Mouse (Mus musculus): ENCODE measurements around the gene Akap2. TPM values are rescaled to one million over a fixed set of nuclear protein-coding genes. Genes with fewer than 3 reads are reported as not detected.

Gene Akap2
- total RNA-seq, 2 experiments from 2014 or later = 156 to 161 TPM

DNA sequence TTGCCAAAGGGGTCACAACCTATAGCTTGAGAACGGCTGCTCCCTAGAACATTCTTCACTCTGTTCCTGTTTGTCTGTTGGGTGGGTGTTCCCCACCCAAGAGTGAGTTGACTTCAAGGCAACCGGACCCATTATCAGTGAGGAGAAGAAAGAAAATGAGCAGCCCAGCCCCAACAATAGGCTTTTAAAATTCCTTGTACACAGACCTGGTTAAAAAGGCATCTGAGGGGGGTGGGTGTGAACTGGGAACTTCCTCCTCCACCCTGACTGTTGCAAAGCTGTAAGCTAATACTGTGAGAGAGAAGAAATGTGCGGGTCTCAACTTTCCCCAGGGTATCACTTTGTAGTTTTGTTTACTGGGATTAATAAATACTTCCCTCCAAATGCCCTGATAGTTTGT is 77.1 kb downstream of the Akap2 start:
- DNase-seq = no peak

DNA sequence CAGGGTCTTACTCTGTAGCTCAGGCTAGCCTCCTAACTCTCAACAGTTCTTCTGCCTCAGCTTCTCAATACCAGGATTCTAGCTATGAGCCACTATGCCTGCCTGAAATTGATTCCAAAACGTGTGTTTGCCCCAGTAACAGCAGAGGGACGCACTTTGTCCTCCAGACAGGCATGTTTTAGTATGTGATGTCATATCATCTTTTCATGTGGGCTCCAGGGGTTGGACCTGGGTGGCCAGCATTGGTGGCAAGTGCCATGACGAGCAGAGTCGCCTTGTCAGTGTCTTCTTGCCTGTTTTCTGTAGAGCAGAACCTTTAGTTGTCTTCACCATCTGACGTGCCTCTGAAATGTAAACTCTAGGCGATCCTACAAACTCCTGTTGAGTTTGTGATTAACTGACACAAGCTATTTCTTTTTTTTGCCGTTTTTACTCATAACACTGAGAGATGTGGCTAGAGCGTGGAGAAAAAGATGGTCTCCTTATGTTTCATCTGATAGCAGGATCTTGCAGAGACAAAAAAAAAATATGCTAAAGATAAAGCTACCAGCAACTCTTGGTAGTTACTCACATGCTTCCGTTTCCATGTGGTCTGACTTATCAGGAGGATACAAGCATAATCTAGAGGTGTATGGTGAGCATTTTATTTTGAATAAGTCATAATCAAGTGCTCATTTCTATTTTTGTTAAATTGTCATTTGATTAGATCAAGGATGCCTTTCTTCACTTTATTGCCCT is 80.3 kb downstream of the Akap2 start:
- DNase-seq = no peak

DNA sequence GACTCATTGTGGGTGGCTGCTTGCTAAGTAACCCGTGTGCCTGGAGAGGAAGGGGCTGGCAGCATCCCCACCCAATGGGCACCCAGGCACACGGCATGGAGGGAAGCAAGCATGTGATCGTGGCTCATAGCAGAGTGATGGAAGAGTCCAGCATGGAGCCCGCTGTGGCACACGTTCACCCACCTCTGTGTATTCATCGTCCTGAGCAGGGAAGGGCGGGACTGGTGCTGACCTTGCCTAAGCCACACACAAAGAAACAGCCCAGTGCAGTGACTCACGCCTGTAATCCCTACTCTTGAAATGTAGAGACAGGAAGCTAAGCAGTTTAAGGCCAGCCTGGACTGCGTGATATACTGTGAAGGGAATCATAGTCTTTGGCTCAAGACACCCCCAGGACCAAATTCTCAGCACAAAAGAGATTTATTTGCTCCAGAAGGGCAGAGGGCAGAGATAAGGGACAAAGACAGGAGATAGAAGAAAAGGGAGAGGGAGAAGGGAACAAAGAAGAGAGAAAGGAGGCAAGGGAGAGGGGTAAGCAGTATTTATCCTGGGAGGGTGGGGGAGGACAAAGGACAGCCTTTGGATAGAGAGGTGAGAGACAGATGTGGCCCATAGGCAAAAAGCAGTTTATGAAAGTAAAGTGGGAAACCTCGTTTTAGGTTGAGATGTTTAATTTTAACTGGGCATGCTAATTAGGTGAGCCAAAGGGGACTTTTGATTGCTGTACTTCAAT is 81.0 kb downstream of the Akap2 start:
- peak; percentile 74 to 83 for DNase-seq

DNA sequence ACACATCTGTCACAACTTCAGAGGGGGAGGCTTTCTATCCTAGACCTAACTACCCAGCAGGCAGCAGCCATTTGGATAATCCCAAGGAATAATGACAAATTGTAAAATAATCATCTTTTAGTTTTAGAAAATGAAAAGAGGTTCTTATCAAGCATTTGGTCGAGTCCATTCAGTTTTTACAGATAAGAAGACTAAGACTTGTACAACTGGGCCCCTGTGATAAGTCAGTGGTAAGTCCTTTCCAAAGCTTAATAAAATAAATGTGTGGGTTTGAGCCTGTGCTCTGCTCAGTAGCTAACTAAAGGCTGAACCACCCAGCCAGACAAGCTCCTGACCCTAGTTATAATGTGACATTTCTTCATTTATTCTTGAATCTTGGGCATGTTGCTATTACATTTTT is 81.8 kb downstream of the Akap2 start:
- no peak for DNase-seq

DNA sequence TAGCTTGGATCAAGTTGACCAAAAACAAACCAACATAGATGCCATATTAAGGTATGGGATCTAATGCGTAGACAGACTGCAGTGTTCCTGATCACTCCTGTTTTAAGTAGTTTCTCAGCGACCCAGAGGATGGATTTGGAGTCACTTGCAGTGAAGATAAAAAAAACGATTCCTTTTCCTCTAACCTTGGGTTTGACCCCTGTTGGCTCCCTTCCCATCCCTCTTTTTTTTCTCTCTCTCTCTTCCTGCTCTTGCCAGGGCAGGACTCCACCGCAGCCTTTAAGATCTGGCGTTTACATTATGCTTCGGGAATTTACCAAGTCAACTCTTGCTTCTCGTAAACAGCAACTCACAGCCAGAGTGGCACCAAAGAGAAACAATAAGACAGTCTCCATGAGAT is 83.8 kb downstream of the Akap2 start:
- peak in 1 of 2 experiments; percentile 35 for DNase-seq

DNA sequence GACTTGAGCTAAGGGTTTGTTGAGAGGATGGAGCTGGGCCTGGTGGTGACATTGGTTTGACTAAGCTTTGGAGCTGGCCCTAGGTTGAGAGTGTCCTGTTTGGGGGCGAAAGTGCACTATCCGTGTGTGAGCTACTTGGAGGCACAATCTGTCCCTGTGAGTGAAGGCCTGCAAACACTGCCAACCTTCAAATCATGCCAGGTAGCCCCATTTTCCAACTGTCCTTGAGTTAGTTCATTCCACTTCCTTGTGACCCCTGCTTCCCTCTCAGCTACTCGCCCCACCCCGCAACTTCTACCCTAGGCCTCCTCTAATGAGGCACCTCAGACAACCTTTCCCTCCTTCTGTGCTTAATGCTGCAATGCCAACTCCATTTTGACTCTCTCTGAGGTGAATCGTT is 84.5 kb downstream of the Akap2 start:
- DNase-seq = peak in 1 of 2 experiments; percentile 15

DNA sequence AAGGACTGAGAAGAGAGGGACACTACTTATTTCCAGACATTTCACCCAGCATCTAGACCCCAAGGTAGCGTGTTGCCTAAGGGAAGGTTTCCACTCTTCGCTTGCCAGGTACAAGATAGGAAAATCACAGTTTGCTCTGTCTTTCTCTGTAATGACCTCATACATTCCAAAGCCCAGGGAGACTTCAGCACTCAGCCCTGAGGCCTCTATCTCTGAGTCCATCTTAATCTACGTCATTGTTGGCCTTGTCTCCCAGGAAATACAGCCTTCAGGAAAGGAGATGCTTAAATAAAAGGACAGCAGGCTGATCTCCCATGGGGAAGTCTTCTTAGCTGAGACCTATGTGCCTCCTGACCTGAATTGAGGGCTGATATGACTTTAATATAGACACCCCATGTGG is 85.0 kb downstream of the Akap2 start:
- peak in 1 of 2 experiments; percentile 14 for DNase-seq

DNA sequence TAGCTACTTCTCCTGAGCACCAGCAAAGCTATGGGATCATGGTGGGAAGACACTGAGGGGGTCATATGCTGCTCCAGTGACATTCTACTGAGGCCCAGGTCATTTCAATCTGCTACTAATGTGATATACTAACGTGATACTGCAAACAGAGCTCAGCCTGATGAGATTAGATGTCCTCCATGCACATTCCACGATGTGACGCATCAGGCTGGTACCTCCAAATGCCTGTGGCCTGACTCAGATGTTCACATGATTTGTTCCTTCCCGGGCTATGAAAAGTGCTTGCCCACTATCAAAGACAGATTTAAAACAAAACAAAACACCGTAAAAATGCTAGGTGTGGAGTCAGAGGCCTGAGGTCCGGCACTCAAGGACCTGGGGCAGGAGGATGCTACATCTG is 87.4 kb downstream of the Akap2 start:
- peak; percentile 69 to 71 for DNase-seq

DNA sequence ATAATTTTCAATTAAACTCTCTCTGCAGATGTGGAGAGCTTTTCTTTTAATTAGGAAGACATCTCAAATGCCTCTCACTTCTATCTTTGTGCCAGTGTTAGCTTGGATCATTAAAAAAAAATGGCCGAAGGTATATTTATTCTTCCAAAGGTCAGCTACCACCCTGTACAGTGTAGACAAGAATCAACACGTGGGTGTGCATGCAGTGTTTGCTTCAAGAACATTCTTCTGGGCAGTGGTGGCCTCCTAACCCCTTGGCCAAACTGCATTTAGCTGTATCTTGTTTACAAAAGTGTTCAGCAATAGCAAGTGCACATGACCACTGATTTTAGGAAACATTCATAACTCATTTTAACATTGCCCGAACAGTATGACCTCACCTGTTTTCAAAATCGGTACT is 92.0 kb downstream of the Akap2 start:
- DNase-seq = peak in 1 of 2 experiments; percentile 13

DNA sequence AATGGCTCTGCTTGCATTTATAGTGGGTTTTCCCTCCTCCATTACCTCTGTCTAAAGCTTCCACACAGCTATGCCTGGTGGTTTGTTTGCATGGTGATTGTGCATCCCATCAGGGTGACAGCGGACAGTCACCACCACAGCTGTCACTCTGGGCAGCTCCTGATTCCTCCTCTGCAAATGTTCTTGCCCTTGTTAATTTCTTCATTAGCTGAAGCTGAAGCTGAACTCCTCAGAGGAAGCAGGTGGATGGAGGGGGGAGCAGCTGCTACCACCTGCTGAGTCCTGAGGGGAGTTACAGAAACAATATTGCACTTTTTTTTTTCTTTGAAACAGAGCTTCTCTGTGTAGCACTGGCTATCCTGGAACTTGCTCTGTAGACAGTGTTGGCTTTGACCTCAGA is 94.6 kb downstream of the Akap2 start:
- no peak for DNase-seq

DNA sequence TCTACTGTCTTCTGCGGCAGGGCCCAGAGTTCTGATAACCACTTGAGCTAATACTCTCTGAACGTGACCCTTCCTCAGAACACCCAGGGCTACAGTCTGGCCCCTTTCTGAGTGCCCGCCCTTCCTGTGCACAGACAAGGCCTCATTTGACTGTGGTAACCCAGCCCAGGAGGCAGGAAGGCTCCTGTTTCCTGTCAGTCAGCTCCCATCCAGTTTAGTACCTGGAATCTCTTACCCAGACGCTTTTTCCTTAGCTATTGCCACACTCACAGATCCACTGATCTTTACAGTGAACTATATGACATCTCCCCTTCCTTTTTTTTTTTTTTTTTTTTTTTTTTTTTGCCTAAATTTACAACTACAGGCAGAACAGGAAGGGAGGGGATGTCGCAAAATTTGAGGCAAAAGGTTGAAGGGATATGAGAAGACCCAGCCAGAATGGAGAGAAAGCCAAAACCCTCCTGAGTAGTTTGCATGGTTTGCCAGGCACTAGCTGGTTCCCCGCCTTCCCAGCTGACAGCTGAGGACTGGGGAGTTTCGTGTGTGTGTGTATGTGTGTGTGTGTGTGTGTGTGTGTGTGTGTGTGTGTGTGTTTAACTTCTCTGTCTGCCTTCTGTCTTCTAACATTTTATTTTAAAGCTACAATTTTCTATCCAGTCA is 95.6 kb downstream of the Akap2 start:
- DNase-seq = peak in 1 of 2 experiments; percentile 34

DNA sequence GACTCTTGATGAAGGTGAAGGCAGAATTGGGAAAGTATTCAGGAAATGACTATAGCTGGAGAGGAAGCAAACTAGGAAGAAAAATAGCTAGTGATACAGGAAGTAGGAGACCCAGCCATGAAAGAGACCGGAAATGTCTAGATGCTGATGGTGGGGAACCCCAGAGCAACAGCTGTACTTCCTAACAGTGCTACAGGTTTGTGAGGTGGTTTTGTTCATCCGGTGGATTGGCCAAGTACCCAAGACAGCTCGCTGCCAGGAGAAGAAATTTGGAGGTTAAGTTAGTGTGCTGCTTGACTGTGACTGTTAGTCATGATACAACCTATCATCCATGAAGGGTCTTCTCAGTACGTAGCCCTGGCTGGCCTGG is 96.1 kb downstream of the Akap2 start:
- no peak for DNase-seq

DNA sequence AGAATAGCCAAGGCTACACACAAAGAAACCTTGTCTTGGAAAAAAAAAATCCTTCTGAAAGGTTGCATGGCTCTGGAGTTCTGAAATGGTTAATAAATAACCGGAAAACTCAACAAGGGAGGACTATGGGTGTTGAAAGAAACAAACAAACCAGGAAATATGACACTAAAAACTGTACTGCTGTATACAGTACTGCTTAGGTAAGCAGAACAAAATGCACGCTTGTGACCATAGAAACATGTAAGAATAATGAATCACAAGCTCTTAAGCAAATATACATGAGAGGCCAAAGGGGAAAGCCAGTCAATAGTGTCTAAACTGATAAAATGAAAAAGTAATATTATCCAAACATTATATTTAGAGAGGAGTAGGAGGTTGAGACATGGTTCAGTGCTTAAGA is 97.9 kb downstream of the Akap2 start:
- no peak for DNase-seq

DNA sequence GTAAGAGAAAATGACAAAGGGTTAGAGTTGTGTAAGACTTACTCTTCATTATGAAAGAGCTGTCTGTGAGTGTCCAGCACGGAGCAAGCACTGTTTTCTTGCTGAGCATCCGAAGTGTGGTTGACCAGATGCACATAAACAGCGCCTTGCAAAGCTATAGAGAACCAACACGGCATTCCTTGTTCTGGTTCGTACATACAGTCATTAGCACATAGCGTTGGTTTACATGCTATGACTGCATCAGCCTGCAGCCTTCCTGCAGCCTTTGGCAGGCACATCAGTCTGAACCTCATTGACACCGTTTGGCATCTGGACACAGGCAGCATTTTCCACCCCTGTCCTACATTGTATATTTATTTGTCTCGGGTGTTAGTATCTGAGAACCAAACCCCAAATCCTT is 98.7 kb downstream of the Akap2 start:
- no peak for DNase-seq

DNA sequence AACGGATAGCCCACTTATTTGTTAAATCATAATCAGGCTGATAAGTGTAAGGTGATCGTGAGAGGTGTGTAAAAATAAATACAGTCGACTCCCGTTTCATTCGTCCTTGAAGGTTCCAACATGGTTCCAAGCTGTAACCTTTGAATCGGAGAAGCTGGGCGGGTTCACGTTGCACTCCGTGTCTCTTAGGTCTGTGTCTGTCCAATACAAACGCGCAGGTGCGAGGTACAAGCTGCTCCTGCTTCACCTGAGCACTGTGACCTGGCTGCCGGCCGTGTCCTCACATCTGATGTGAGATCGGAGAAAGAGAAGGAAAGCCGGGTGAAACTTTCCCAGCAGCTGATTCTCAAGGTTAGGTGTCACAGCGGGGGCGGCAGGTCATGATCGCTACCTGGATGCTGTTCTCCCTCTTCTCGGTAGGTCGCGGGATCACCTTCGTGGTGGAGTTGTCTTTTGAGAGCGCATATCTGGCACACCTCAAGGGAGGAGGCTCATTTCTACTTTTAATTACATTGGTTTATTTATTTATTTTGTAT is 103.5 kb downstream of the Akap2 start:
- DNase-seq = no peak

DNA sequence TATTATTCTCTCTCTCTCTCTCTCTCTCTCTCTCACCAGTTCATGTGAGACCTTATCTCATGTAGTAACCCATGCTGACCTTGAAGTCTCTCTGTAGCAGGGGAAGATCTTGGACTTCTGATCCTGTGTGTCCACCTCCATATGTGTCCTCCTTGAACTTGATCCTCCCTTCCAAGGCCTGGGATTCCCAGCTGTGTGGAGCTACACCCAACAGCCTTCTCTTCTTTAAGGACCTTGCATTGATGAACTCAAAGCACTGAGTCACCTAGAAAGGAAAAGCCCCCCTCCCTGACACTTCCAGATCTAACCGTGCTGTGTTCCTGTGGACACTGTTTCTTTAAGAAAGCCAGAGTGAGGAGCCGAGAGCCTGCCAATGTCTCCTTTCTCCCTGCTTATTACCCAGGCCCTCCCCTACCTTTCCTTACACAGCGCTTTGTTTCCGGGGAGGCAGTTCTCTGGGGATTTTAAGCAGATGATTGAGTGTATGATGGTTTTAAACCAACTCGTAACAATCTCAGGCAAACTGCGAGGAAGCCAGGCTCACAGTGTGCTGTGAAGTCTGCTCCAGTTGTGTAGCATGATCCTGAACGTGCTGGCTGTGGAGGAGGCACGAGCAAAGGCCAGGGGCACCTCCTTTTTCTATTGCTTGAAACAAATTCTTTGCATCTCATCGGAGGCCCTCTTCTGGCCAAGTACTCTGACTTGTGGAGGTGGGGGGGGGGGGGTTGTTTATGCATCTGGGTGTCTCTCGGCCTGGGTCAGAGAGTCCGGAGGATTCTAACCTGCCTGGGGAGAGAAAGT is 104.3 kb downstream of the Akap2 start:
- no peak for DNase-seq

DNA sequence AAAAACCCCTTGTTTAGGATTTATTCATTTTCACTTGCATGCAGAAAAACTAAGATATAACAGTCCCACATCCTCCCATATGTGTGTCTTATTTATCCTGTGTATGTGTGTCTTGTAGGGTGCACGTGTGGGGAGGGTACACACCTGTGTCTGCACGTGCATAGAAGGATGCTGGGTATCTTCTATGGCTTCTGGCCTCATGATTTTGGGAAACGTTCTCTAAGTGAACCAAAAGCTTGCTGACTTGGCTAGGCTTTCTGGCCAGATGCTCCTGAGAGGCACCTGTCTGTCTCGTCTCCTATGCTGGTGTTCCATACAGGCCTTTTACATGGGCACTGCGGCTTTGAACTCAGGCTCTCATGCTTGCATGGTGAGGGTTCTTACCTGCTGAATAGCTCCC is 105.2 kb downstream of the Akap2 start:
- DNase-seq = no peak

DNA sequence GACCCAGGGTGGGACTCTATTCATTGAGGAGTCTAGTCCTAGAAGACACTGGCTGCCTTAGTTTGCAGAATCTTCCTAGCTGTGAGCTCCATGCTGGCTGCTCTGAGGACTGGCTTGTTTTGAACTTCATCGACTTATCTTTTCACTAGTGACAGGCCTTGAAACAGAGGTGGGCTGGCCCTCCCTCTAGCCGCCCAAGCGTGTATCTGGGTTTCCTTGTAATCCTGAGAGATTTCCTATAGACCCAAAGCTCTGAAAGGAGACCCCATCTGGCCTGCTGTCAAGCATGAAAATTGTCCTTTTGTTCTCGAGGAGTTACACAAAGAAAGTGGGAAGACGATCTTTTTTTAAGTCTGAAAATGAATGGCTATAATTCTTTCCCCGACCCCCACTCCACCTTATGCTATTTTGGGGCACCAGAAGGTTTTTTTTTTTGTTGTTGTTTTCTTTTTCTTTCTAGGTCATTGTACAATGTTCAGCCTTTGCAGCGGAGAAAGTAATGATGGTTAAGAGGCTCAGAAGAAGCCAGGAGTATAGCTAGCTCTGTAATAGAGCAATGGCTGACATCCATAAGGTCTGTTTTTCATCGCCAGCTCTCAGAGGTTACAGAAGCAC is 107.3 kb downstream of the Akap2 start:
- DNase-seq = no peak

DNA sequence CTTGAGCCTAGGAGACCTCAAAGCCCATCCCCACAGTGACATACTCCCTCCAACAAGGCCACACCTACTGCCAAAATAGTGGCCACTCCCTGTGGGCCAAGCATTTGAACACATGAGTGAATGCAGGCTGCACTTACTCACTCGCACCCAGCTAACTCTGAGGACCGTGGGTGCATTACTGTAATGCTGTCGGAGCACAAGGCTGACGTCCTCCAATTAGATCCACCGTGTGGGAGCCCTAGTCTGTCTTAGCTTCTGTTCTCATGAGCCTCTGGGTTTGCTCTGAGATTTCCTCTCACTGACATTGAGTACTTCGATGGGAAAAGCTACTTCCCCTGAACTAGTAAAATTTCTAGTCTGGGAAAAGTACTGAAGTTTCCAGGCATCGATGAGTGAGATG is 108.8 kb downstream of the Akap2 start:
- no peak for DNase-seq

DNA sequence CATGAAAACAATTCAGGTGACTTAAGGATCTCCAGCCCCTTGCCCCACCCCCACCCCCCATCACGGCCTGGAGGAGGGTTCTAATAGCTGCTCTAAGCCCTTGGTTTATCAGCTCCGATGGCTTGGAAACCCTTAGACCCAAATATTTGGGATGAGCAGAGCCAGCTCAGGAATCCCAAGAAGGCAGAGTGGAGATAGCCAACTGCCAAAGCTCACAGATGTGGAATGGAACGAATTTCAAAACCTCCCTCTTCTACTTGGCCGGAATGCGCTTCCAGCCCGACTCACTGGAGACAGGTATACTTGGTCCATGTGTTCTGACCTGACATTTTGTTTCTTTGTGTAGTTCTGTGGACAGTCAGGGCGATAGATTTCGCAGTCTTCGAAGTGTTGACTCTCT is 111.7 kb downstream of the Akap2 start:
- no peak for DNase-seq

DNA sequence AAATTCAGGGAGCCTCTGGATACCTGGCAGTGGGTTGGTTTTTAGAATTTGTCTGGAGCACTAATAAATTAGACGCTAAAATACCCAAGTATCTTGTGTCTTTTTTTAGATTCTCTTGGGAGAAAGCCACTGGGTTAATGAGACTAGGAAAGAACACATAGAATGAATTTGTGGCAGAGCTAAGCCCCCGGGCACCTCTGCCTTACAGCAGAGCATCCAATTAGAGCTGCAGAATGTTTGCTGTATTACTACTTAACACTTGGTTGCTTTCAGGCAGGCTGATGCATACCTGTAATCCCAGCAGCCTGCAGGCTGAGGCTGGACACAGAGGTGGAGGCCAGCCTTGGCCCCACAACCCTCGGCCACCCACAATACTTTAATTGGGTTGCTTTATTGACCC is 112.3 kb downstream of the Akap2 start:
- DNase-seq = no peak

DNA sequence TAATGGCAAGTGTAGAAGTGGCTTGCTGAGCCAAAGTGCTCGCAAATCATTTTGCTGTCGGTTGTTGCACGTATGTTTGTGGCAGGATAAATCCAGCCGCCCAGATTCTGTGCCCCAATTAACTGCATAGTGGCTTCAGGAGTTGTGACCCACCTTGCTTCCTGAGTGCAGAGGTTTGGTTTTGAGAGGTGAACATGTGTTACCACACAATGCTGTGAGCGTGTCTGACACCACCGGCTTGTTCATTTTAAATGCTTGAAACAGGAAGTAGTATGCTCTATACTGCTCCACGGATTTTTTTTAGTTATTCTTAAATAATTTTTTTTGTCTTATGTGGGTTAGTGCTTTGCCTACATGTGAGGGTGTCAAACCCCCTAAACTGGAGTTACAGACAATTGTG is 114.9 kb downstream of the Akap2 start:
- DNase-seq = no peak
